Mouse (Mus musculus): Measurements from ENCODE around the gene Lrch4.

- TF ChIP-seq CTCF (IDR thresholded peaks at IDR 0.05; ENCODE audit: borderline replicate concordance, control insufficient read depth, extremely low read depth, insufficient read depth, low read length, poor library complexity) (no peak), POLR2A (IDR thresholded peaks at IDR 0.05; ENCODE audit: control insufficient read depth, extremely low read depth, insufficient read depth, low read length, poor library complexity) (0 out of 2 replicates have a peak, but pooled peaks have one; percentile 26)
Measured at GRCm38 (mm10) chr5:137629906-137630545, 1.1 kb downstream of the Lrch4 start.
